Mouse (Mus musculus) thymus, adult 2 months (tissue): ENCODE data around the gene Snx9. TPM values are rescaled to one million over a fixed set of nuclear protein-coding genes. Genes with fewer than 3 reads are reported as not detected.

ENCODE experiments used
- DNase-seq: peaks from one replicate; pipeline ENCODE4 v3.0.0; 2021
- H3K27ac ChIP-seq: fragments of 200-500 bp; 2 replicates; pipeline ENCODE4 v1.5.1; 2012; ENCODE audit warnings: low read length, control low read depth; ENCODE audit not compliant: control insufficient read depth, insufficient read depth
- H3K27me3 ChIP-seq: fragments of 200-500 bp; 2 replicates; pipeline ENCODE4 v1.6.1; 2012; ENCODE audit warnings: mild to moderate bottlenecking, low read length, moderate library complexity, mixed read lengths; ENCODE audit not compliant: control insufficient read depth, insufficient read depth
- H3K36me3 ChIP-seq: fragments of 200-500 bp; 2 replicates; pipeline ENCODE4 v1.6.1; 2012; ENCODE audit warnings: mild to moderate bottlenecking, low read length, moderate library complexity; ENCODE audit not compliant: control insufficient read depth, insufficient read depth
- H3K4me1 ChIP-seq: fragments of 200-500 bp; replicated peaks from 2 replicates; pipeline ENCODE4 v1.6.1; 2012; ENCODE audit warnings: low read length; ENCODE audit not compliant: control insufficient read depth, insufficient read depth
- H3K4me3 ChIP-seq: fragments of 200-500 bp; 2 replicates; pipeline ENCODE4 v1.5.1; 2012; ENCODE audit warnings: mild to moderate bottlenecking, low read length, control low read depth, moderate library complexity; ENCODE audit not compliant: control insufficient read depth, insufficient read depth
- CTCF ChIP-seq: fragments of 200-500 bp; IDR thresholded peaks from 2 replicates; pipeline ENCODE4 v1.5.1; 2012; ENCODE audit warnings: mild to moderate bottlenecking, control low read depth, low read length, moderate library complexity, borderline replicate concordance; ENCODE audit not compliant: control insufficient read depth, poor library complexity, insufficient read depth; ENCODE audit errors: extremely low read depth
- POLR2A ChIP-seq: fragments of 200-500 bp; IDR thresholded peaks from 2 replicates; pipeline ENCODE4 v1.6.1; 2012; ENCODE audit warnings: mild to moderate bottlenecking, low read length, control low read depth, moderate library complexity; ENCODE audit not compliant: control insufficient read depth, poor library complexity, insufficient read depth; ENCODE audit errors: extremely low read depth
- WGBS: fragments of 180-500 bp; shearing (Covaris S2); methylation state at CpG from one replicate; pipeline ENCODE4 v1.1.7; 2018; 5-methylcytosine and 5-hydroxymethylcytosine counted together
- polyA plus RNA-seq: library from polyadenylated mRNA; depleted of rRNA; stranded (reverse); fragments of >200 nt; gene quantifications from 2 replicates; pipeline ENCODE4 v1.2.3, GENCODE M21; 2012

Snx9 gene
- polyA plus RNA-seq, 1 experiment: 12.5 TPM

DNA sequence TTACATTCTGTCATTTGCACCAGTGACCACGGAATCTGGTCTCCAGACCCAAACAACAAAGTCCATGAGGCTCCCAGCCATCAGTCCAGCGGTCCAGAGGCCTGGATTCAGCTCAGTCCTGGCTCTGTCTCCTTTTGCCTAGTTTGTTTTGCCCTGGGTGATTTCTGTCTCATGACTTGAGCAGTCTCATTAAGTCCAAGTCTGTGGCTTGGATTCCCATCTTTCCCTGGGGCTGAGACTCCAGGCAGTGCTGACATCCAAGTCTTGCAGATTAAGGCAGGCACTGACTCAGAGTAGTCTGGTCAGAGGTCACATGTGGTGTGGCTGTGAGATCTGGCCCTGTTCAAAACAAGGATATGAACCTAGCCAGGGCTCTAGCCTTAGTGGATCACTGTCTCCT is 35.2 kb upstream of the Snx9 start:
- H3K27me3 ChIP-seq: no peaks in the 10 kb centered on the region
- H3K27ac ChIP-seq: no peak overlapping the region
- no peak overlapping the region for H3K4me3 ChIP-seq
- no peak for DNase-seq
- no peaks in the 10 kb centered on the region for H3K36me3 ChIP-seq
- peaks cover 42% of the 10 kb centered on the region for H3K4me1 ChIP-seq
- WGBS: 89% methylated on average over 2 of the region's 2 CpGs
- TF ChIP-seq POLR2A (no peak), CTCF (no peak)

DNA sequence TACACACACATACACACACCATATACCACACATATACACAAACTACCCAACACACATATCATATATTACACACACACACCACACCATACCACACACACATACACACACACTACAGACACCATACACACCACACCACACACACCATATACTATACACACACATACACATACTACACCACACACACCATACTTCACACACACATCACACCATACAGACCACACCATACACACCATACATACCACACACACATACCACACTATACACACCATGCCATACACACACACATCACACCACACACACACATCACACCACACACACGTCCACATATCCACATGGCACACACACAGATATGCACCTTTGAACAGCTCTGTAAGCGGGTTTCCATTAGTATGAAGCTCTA is 34.3 kb upstream of the Snx9 start:
- H3K4me1 ChIP-seq: peaks cover 38% of the 10 kb centered on the region
- 87% methylated on average over 2 of the region's 2 CpGs for WGBS

DNA sequence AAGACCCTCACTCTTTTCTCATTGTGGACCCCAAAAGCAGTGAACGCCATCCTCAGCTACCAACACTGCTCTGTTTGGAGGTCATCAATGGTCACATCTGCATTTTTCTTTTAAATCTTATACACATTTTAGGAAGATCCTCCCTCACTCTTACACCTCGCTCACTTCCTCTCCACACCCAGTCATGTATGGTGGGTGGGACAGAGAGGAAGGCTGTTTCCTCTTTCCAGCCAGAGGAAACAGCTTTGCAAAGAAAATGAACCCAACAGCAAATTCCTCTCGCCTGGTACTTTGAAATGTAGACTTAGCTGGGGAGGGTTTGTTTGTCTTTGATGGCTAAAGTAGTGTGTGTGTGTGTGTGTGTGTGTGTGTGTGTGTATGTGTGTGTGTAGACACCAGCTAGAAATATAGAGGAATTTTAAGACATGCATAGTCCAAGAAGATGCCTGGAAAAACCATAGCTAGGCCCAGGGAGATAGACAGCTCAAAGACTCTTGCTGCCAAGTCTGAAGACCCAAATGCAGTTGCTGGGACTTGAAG is 33.2 kb upstream of the Snx9 start:
- TF ChIP-seq POLR2A (no peak), CTCF (no peak)
- Histone ChIP-seq H3K4me1 (peaks cover 28% of the 10 kb centered on the region), H3K36me3 (no peaks in the 10 kb centered on the region), H3K27ac (no peak overlapping the region), H3K27me3 (no peaks in the 10 kb centered on the region), H3K4me3 (no peak overlapping the region)
- WGBS: 15% methylated on average over 3 of the region's 3 CpGs
- no peak for DNase-seq

More for the DNA sequence above, 34.3 kb upstream of the Snx9 start:
- TF ChIP-seq POLR2A (no peak), CTCF (no peak)
- H3K4me3 ChIP-seq: no peak overlapping the region
- no peaks in the 10 kb centered on the region for H3K27me3 ChIP-seq
- H3K27ac ChIP-seq: no peak overlapping the region
- H3K36me3 ChIP-seq: no peaks in the 10 kb centered on the region
- no peak for DNase-seq

DNA sequence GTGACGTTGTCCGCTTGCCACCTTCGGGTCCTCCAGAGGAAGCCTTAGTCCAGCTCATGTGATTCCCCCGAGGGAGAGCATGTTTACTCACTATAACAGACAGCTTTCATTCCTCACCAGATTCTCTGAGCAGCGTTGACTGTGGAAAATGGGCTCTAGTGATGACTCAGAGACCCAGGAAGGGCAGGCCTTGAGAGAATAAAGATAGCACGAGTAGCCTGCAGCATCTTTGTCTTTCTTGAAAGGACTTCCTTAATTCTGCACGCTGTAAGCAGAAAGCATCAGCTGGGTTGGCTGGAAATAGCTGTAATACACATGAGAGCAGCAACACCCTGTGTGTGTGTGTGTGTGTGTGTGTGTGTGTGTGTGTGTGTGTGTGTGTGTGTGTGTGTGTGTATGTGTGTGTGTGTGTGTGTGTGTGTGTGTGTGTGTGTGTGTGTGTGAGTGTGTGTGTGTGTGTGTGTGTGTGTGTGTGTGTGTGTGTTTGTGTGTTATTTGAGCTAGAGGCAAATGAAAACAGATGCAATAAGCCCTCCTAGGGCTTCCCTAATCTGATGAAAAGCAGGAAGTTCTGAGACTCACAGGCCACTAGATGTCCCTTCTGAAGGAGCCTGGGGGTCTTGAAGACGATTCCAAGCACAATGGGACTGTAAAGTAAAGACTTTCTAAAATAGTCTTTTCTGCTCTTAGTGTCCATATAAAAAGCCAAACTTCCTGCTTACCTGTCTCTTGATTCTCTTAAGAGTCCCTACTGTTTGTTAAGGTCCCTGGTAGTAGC is 27.1 kb upstream of the Snx9 start:
- Histone ChIP-seq H3K4me3 (no peak overlapping the region), H3K27ac (no peak overlapping the region), H3K4me1 (peaks cover 3% of the 10 kb centered on the region; the same call in 1 of the 2 replicates), H3K27me3 (no peaks in the 10 kb centered on the region), H3K36me3 (no peaks in the 10 kb centered on the region)
- 49% methylated on average over 8 of the region's 8 CpGs for WGBS
- no peak for DNase-seq
- TF ChIP-seq POLR2A (no peak), CTCF (no peak)

DNA sequence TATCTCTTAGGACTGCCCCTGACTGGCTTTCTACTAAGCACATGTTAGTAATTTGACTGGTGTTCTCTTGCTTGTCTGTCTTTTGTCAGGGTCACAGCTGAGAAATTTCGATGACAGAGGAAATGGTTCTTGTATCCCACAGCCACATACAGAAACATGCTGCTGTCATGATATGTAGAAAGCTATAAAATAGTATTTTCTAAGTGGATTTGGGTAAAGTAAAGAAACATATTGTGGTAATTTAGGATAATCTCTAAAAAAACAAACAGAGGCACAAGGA is 26.5 kb upstream of the Snx9 start:
- no peak for DNase-seq
- H3K36me3 ChIP-seq: no peaks in the 10 kb centered on the region
- no peak overlapping the region for H3K27ac ChIP-seq
- WGBS: 8% methylated on average over 1 of the region's 1 CpGs
- H3K27me3 ChIP-seq: no peaks in the 10 kb centered on the region
- TF ChIP-seq POLR2A (no peak), CTCF (no peak)
- H3K4me1 ChIP-seq: peaks cover 3% of the 10 kb centered on the region; the same call in 1 of the 2 replicates
- no peak overlapping the region for H3K4me3 ChIP-seq

DNA sequence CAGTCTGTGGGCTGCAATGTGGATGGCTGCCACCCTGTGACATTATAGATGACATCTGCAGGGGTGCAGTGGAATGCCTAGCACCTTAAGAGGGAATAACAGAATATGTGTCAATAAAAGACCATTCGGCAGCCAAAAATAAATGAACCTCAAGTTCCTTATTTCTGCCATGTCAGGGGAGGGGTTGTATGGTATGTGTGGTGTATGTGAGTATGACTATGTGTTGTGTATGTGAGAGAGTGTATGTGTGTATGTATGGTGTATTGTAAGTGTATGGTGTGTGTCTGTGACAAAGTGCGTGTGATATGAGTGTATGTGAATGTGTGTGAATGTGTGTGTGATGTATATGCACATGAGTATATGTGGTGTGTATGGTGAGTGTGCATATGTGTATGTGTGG is 23.3 kb upstream of the Snx9 start:
- Histone ChIP-seq H3K4me1 (peaks cover 3% of the 10 kb centered on the region; the same call in 1 of the 2 replicates), H3K4me3 (no peak overlapping the region), H3K36me3 (no peaks in the 10 kb centered on the region), H3K27ac (no peak overlapping the region), H3K27me3 (no peaks in the 10 kb centered on the region)
- DNase-seq: no peak
- no peak for TF ChIP-seq POLR2A
- WGBS: 82% methylated on average over 2 of the region's 2 CpGs
